Mouse (Mus musculus) left cerebral cortex, postnatal 36 days (tissue): ENCODE measurements at regions not wholly inside any gene's neighbourhood (a gene's known extent, or its start where the extent isn't known, plus 50 kb on each side); places are given as distances from the start of the nearest gene placed in this dataset.

Experiments used
- DNase-seq, 2 experiments: peaks; one replicate each; pipeline ENCODE4 v3.0.0; 2021 to 2022; ENCODE audit warnings: low spot score in 2 of 2, mixed read lengths in 1 of 2
- intact Hi-C: fragments of 180-260 bp; cut with DNase I; formaldehyde crosslinking; loops from one replicate; pipeline ENCODE4 v1.15.1; 2025

- intact Hi-C loops = no loop called here
- peak; percentile 47 to 60 for DNase-seq
Observed at GRCm38 (mm10) chr4:135032461-135032860, 88.0 kb upstream of the Runx3 start.

- intact Hi-C loops = no loop called here
- DNase-seq = no peak
Observed at GRCm38 (mm10) chr4:135033302-135033701, 87.2 kb upstream of the Runx3 start.

DNA sequence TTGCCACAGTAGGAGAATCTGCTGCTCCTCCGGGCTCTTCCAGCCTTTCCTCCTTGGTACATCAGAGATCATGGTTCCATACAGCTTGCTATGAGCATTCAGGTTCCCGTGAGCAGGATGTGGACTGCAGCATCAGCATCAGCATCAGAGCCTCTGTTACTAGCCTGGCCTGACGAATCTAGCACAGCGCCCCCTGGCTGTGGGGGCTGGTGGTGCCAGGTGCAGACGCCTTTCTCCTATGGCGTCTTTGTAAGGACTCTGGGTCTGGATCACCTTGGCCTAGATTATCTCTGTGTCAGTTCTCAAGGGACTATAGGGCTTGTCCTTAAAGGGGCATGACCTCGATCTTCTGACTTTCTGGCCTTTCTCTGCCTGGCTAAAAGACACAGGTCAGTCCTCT, 86.0 kb upstream of the Runx3 start:
- intact Hi-C loops = no loop called here
- peak in 1 of 2 experiments; percentile 26 for DNase-seq

- DNase-seq = no peak
- intact Hi-C loops = no loop called here
Observed at GRCm38 (mm10) chr4:135036764-135037163, 83.7 kb upstream of the Runx3 start.

- intact Hi-C loops = no loop called here
- no peak for DNase-seq
Observed at GRCm38 (mm10) chr4:135039234-135039633, 81.2 kb upstream of the Runx3 start.

DNA sequence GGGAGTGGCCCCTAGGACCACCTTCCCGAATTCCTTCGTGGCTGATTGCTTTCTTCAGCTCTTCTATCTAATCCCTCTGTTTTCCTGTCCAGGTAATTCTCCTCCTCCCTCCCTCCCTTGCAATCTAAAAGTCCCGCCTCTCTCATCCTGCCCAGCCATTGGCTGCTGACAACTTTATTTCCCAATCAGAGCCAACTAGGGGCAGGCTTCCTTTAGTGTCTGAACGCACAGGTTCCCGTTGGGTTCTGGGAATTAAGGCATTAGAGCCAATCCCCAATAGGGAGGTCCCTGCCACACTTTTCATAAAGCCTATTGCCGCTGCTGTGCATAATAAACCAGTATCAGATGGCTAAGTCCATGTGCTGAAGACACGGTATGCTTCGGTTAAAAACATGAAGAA, 78.5 kb upstream of the Runx3 start:
- no peak for DNase-seq
- intact Hi-C loops = no loop called here

DNA sequence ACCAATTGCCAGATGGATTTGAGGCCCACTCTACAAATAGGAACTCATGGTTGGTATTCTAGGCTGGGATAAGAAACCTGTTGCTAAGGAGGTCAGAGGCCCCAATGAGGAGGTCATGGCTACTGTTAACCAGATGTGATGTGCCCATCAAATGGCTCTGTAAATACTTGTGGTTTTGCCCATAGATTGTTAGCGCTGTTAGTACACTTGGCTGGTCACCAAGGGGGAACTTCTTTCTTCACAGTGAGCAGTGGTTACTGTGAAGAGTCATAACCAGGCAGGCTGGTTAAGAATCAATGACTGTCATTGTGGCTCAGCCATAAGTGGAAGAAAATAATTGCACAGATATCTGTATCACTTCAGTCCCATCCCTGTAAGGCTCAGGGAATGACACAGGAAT, 78.0 kb upstream of the Runx3 start:
- DNase-seq = no peak
- intact Hi-C loops = no loop called here

DNA sequence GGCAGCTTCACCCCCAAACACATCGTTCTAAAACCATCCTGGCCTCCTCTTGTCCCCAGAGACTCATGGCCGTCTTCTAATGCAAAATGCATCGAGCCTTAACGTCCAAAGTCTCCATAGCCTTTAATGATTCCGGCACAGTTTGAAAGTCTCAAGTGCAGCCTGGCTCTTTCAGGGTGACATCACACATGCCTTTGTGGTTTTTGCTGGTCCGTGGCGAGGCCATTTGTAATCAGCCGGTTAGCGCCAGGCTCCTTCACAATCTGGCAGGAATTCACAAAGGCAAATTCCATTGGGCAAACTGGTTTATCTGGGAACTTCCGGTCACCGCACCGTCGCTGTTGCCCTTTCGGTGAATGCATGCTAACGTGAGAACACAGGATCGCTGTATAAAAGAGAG, 75.4 kb upstream of the Runx3 start:
- intact Hi-C loops = no loop called here

DNA sequence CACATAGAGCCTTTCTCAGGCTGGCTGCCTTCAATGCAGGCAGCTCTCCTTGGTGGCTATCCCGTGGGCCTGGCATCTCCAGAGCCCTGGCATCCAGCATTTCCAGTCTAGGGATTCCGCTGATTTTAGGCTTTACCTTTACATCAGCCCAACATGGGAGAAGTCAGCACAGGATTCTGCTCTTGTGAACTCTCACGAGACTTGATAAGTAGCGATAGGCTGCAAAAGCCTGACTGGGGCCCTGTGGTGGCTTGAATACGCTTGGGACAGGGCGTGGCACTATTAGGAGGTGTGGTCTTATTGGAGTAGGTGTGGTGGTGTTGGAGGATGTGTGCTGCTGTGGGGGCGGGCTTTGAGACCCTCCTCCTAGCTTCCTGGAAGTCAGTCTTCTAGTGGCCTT, 73.8 kb upstream of the Runx3 start:
- intact Hi-C loops = no loop called here
- DNase-seq = no peak

More for the DNA sequence above, 75.4 kb upstream of the Runx3 start:
- no peak for DNase-seq

GRCm38 (mm10) chr4:135047251-135047650, 73.2 kb upstream of the Runx3 start:
- intact Hi-C loops = no loop called here
- no peak for DNase-seq

DNA sequence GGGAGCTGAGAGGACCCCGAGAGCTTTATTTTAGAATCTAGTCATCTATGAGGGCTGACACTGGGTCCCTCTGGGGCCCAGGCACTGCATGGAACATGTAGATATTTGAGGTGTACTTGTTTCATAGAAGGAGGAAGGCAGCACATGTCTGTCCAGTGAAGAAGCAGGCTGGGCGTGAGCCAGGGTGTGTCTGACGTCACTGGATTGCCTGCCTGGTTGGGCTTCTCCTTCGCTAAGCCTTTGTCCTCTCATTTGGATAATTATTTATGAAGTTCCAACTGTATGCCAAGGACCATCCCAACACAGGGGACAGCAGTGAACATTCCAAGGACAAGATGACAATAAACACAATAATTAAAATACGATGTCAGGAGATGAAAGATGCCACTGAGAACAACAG, 72.7 kb upstream of the Runx3 start:
- no peak for DNase-seq
- intact Hi-C loops = no loop called here

DNA sequence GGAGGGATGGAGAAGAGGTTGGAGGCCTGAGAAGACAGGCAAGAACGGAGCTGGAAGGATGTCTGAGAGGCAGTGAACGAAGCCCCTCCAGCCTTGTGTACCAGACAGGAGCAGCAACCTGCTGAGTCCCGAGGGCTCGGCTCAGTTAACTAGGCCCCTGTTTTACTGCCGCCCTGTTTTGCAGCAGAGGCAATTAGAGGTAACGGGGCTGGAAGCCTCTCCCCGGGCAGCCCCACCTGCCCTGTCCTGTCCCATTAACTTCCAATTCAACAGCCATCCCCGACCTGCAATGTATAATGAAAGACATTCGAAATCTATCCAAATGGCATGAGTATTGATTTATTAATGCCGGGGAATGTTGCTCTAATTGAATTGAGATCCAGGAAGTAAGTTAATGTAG, 70.5 kb upstream of the Runx3 start:
- intact Hi-C loops = no loop called here
- no peak for DNase-seq

GRCm38 (mm10) chr4:135051466-135051865, 69.0 kb upstream of the Runx3 start:
- intact Hi-C loops = no loop called here
- no peak for DNase-seq

- intact Hi-C loops = no loop called here
- no peak for DNase-seq
Observed at GRCm38 (mm10) chr4:135053585-135053984, 66.9 kb upstream of the Runx3 start.

GRCm38 (mm10) chr4:135054353-135054752, 66.1 kb upstream of the Runx3 start:
- intact Hi-C loops = no loop called here
- DNase-seq = no peak

DNA sequence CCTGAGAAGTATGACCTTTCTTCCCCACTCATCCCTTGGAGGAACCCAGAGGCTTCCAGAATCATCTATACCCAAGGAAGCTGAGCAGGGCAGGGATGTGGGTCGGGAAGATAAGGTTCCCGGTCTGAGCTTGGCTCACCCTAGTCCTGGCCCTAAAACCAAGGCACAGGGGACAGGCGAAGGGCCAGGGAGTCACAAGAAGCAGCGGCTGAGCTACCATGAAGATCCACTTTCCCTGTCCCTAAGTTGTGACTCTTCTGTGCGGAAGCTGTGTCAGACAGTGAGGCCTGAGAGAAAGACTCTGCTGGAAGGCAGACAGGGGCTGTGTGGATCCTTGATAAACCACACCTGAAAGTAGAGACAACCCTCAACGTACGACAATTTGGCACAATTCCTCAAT, 64.1 kb upstream of the Runx3 start:
- DNase-seq = no peak

GRCm38 (mm10) chr4:135057286-135057685, 63.2 kb upstream of the Runx3 start:
- DNase-seq = no peak
- intact Hi-C loops = no loop called here

More for the DNA sequence above, 64.1 kb upstream of the Runx3 start:
- intact Hi-C loops = no loop called here

DNA sequence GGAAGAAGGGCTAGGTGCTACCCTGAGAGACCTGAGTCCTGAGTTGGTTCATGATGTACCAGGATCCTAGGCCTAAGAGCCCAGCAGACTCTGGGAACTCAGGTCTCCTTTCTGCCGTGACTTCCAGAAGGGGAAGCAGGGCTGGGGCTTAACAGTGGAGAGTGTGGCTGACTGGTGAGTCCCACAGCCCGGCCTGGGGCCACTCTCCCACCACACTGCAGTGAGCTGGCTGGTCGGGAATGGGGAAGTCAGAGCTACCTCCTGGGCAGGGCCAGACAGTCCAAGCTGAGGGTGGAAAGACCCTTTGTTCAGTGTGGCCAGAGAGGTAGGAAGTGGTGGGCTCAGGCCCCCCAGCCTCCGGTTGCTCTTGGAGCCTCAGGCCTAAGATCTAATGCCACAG, 61.6 kb upstream of the Runx3 start:
- DNase-seq = no peak
- intact Hi-C loops = no loop called here

DNA sequence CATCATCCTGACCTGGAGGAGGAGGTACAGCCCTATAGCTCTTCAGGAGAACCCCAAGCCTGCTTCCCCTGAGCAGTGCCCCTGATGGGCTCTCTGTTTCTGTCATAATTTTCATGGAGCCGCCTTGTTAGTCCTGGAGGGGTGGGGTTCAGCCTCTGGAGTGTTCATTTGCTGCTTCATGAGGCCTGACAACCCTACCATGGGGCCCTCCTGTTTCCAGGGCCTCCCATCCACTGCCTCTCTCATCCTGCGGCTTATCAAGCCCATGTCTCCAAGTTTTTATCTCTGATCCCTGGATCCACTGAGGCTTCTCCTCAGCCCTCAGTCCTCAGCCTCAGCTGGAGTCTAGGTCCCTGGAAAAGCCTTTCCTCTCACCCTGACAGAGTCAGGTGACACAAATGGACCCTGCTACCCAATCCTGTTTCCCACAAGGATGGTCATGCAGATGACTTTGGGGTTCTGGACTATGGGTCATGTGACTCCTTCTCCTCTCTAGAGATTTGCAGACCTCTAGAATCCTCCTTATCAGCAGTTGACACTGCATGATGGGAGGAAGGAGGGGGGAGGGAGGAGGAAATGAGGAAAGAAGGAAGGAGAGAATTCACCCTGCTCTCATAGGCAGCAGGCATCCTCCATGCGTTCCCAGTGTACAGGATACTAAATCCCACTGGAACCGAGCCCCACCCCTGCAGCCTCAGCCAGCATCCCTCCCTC, 59.3 kb upstream of the Runx3 start:
- intact Hi-C loops = loop anchor here (10.0 kb wide), 1 partner anchor 144 kb away; no protein-coding TSS in a partner anchor
- DNase-seq = no peak

GRCm38 (mm10) chr4:135066766-135067479, 53.5 kb upstream of the Runx3 start:
- intact Hi-C loops = loop anchor here (5.0 to 10.0 kb wide), 4 partner anchors 50 to 138 kb away; no protein-coding TSS in a partner anchor

GRCm38 (mm10) chr4:135067805-135068204, 52.6 kb upstream of the Runx3 start:
- DNase-seq = no peak
- intact Hi-C loops = loop anchor here (5.0 to 10.0 kb wide), 4 partner anchors 51 to 137 kb away; no protein-coding TSS in a partner anchor

More at GRCm38 (mm10) chr4:135066766-135067479, 53.5 kb upstream of the Runx3 start:
- DNase-seq = peak; percentile 58 to 65
